Mouse (Mus musculus): Measurements from ENCODE around the gene Arid4a.

GRCm38 (mm10) chr12:70975891-70976290 is 39.9 kb upstream of the Arid4a start:
- no peak for TF ChIP-seq POLR2A (IDR thresholded peaks at IDR 0.05; ENCODE audit: low read depth, low read length)
- TF ChIP-seq CTCF (IDR thresholded peaks at IDR 0.05; ENCODE audit: extremely low read depth, insufficient read length, insufficient replicate concordance, low read depth, low read length) = no peak
